Mouse (Mus musculus) embryonic facial prominence, embryonic 10.5 days (tissue): ENCODE data around the gene 2210011C24Rik. TPM values are rescaled to one million over a fixed set of nuclear protein-coding genes. Genes with fewer than 3 reads are reported as not detected.
"Not testable (repeated sequence)": the region's sequence is repeated elsewhere in the genome, so short reads cannot be mapped to it uniquely, and the experiment has no call there.

Source experiments
- DNase-seq: peaks from one replicate; pipeline ENCODE4 v3.0.0-alpha.2; 2017; ENCODE audit warnings: low spot score
- H3K27ac ChIP-seq: fragments of 300-500 bp; sonication (generic); replicated peaks from 2 replicates; pipeline ENCODE4 v1.5.1; 2016; ENCODE audit warnings: mild to moderate bottlenecking
- H3K27me3 ChIP-seq: fragments of 300-500 bp; sonication (generic); replicated peaks from 2 replicates; pipeline ENCODE4 v1.6.1; 2016; ENCODE audit warnings: low read depth, mild to moderate bottlenecking; ENCODE audit not compliant: poor library complexity, severe bottlenecking
- H3K36me3 ChIP-seq: fragments of 300-500 bp; sonication (generic); replicated peaks from 2 replicates; pipeline ENCODE4 v1.6.1; 2016; ENCODE audit warnings: mild to moderate bottlenecking, moderate library complexity
- H3K4me1 ChIP-seq: fragments of 300-500 bp; sonication (generic); 2 replicates; pipeline ENCODE4 v1.6.1; 2016
- H3K4me3 ChIP-seq: fragments of 300-500 bp; sonication (generic); 2 replicates; pipeline ENCODE4 v1.5.1; 2016; ENCODE audit warnings: mild to moderate bottlenecking, moderate library complexity
- H3K9me3 ChIP-seq: fragments of 300-500 bp; sonication (generic); 2 replicates; pipeline ENCODE4 v1.6.1; 2016; ENCODE audit warnings: mild to moderate bottlenecking
- WGBS: fragments of 180-500 bp; shearing (Covaris S2); methylation state at CpG from one replicate; pipeline ENCODE4 v1.1.7; 2016; 5-methylcytosine and 5-hydroxymethylcytosine counted together
- polyA plus RNA-seq: library from polyadenylated mRNA; unstranded; fragments of >200 nt; fragmentation: Nextera tagmentation; extraction: Ambion mirVana; gene quantifications from 2 replicates; pipeline ENCODE4 v1.2.1, GENCODE M21; 2016

2210011C24Rik gene
- polyA plus RNA-seq, 1 experiment from 2014 or later = not detected

DNA sequence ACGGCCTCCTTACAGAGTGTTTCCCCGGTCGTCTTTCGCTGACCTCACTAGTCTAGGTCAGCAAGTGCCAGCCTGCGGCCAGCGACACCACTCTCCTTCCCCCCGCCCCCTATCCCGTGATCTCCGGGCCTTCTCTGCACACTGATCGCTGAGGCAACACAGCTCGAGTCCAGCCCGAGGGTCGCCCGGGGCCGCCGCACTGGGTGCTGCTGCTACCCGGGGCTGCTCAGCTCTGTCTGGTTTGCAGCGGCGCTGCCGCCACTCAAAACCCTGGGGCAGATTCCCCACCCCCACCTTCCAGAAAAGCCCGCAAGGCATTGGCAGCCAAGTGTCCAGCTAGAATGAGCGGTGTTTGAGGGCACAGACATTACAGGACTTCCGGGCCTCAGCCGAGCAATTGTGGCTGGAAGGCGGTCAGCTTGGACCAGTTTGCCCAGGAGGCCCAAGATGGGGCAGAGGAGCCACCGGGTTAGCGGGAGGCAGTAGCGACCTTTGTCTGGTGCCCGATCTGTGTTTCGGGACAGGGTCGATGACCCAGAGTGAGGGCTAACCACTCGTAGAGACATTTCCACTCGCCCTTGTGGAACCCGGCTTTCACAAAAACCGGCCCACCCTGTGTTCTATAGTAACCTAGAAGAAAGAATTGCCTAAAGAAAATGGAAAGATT lies 661 bp upstream of the 2210011C24Rik start:
- DNase-seq = peak; percentile 60
- peaks cover 62% of the 10 kb centered on the region for H3K27me3 ChIP-seq
- peaks cover 4% of the 10 kb centered on the region; the same call in 1 of the 2 replicates for H3K9me3 ChIP-seq
- peaks cover 36% of the 10 kb centered on the region for H3K4me1 ChIP-seq
- H3K27ac ChIP-seq = 0 out of 2 replicates have a peak overlapping the region, but pooled peaks have one; percentile 20
- H3K36me3 ChIP-seq = no peaks in the 10 kb centered on the region
- H3K4me3 ChIP-seq = peak overlapping the region; percentile 67
- WGBS = 5% methylated on average over 35 of the region's 35 CpGs

DNA sequence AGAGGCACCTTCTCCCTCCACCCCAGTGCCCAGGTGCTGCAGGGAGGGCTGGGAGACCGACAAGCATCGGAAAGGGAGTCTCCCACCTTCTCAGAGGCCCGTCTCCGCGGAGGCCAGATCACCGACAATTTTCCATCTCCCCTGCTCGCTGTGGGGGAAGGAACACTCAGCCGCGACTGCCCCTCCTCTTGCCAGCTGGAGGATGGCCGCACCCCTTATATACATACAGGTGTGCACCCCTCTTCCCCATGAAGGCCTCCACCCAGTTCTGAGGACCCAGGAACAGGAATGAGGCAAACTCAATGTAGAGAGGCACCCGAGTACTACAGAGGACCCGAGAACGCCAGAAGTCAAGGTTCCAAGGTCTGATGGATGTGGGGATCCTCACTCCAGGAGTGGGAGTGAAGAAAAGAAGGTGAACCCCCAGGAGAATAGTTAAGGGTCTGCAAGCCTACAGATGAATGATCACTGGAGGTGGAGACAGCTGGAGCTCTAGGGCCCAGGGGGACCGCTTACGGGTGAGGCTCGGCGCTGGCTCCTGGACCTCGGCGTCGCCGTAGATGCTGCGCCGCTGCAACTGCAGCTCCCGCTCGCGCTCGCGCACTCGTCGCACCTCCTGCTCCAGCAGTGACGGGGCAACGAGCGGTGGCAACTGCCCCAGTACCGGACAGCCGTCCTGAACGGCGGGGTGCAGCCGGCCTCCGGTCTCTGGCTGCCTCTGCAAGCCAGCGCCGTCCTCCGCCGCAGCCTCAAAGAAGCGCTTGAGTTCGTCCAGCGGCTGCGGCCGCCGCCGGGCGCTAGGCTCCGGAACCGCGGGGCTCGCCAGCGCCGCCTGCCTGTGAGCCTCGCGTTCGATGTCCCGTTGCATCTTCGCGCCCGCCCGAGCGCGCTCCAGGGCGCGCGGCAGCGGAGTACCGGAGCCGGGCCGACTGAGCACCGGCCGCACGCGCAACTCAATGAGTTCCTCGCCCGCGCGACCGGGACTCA lies 1.1 kb downstream of the 2210011C24Rik start:
- DNase-seq = peak; percentile 83
- Histone ChIP-seq H3K4me3 (peak overlapping the region; percentile 67), H3K9me3 (peaks cover 2% of the 10 kb centered on the region; the same call in 1 of the 2 replicates), H3K36me3 (no peaks in the 10 kb centered on the region), H3K27me3 (peaks cover 58% of the 10 kb centered on the region), H3K27ac (peak overlapping the region; percentile 52), H3K4me1 (peaks cover 36% of the 10 kb centered on the region)
- WGBS = 2% methylated on average over 83 of the region's 83 CpGs

DNA sequence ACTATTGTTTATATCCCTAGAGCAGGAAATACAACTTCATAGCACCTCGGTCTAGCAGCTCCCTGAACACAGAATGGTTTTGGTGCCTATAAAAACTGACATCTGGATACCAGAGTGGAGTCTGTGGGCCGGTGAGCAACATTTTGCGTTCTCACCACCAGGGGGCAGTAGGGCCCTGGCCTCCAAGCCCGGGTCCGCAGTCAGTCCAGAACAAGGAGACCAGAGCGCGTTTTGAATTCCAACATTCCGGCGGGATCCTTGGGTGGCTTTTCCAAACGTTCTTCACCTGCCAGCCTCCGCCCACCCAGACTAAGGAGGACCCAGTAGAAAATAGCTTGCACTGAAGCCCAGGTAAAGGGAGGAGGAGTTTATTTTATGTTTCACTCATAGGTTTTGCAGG lies 2.1 kb downstream of the 2210011C24Rik start:
- Histone ChIP-seq H3K36me3 (no peaks in the 10 kb centered on the region), H3K27ac (no peak overlapping the region), H3K9me3 (no peaks in the 10 kb centered on the region), H3K4me1 (peaks cover 40% of the 10 kb centered on the region), H3K4me3 (peak overlapping the region; percentile 67), H3K27me3 (peaks cover 53% of the 10 kb centered on the region)
- peak; percentile 91 for DNase-seq
- WGBS = 3% methylated on average over 11 of the region's 11 CpGs

DNA sequence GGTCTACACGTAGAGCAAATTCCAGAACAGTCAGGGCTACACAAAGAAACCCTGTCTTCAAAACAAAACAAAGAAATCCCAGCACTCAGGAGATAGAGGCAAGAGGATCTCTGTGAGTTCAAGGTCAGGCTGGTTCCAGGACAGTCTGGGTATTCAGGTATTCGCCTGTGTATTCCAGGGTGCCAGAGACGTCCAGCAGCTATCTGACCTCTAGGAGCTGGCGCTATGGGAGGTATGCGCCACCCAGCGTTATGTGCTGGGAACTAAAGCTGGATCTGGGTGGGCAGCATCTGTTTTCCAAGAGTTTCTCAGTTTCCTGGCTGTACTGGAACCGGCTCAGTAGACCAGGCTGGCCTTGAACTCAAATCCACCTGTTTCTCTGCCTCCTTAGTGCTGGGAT lies 3.6 kb downstream of the 2210011C24Rik start:
- 24% methylated on average over 7 of the region's 7 CpGs for WGBS

DNA sequence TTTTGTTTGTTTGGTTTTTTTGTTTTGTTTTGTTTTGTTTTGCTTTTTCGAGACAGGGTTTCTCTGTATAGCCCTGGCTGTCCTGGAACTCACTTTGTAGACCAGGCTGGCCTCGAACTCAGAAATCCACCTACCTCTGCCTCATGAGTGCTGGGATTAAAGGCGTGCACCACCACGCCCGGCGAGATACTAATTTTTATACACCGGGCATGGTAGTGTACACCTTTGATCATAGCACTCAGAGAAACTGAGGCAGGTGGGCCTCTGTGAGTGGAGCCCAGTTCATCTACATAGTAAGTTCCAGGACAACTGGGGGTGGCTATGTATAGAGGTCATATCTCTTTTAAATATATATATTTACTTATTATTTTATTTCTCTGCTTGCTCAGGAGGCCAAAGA lies 6.5 kb downstream of the 2210011C24Rik start:
- not testable (repeated sequence) for DNase-seq, H3K27ac ChIP-seq, H3K9me3 ChIP-seq, H3K4me3 ChIP-seq
- WGBS = 90% methylated on average over 7 of the region's 7 CpGs
- peaks cover 30% of the 10 kb centered on the region for H3K36me3 ChIP-seq
- peaks cover 47% of the 10 kb centered on the region for H3K4me1 ChIP-seq
- peaks cover 43% of the 10 kb centered on the region for H3K27me3 ChIP-seq

More for the DNA sequence above, 3.6 kb downstream of the 2210011C24Rik start:
- H3K4me3 ChIP-seq = no peak overlapping the region
- H3K27me3 ChIP-seq = peaks cover 43% of the 10 kb centered on the region
- H3K36me3 ChIP-seq = peaks cover 1% of the 10 kb centered on the region; the same call in 1 of the 2 replicates
- H3K9me3 ChIP-seq = no peaks in the 10 kb centered on the region
- DNase-seq = peak; percentile 47
- H3K27ac ChIP-seq = no peak overlapping the region
- H3K4me1 ChIP-seq = peaks cover 53% of the 10 kb centered on the region

DNA sequence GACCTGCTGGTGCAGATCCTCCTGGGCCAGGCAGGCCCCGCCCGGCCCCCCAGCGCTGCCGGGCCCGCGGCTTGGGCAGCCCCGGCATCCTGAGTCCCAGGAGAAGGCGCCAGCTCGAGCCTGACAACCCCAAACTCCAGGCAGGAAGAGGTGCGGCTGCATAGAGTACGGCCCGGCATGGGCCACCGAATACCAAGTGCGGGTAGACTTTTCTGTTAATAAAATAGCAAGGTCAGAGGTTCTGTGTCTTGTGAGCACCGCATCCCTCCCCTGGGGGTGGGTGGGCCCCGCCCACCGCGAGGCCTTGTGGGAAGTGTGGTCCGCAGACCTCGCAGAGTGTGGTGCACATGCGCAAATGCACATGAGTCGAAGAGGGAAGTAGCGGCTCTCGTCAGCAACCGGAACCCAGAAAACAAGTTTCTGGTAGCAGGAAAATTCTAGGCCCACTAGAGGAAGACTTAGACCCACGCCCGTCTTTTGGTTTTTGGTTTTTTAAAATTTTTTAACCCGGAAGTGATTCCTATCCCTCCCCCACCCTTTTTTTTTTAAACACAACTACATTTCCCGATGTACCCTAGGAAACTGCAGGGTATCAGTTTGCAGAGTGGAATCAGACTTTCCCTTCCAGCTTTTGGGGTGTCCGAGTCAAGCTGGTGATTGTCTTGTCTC lies 7.3 kb downstream of the 2210011C24Rik start:
- peak overlapping the region; percentile 81 for H3K27ac ChIP-seq
- WGBS = under 1% methylated on average over 30 of the region's 30 CpGs
- H3K9me3 ChIP-seq = no peaks in the 10 kb centered on the region
- peaks cover 38% of the 10 kb centered on the region for H3K36me3 ChIP-seq
- peak; percentile 94 for DNase-seq
- peak overlapping the region; percentile 65 for H3K4me3 ChIP-seq
- H3K27me3 ChIP-seq = peaks cover 43% of the 10 kb centered on the region
- peaks cover 44% of the 10 kb centered on the region for H3K4me1 ChIP-seq

DNA sequence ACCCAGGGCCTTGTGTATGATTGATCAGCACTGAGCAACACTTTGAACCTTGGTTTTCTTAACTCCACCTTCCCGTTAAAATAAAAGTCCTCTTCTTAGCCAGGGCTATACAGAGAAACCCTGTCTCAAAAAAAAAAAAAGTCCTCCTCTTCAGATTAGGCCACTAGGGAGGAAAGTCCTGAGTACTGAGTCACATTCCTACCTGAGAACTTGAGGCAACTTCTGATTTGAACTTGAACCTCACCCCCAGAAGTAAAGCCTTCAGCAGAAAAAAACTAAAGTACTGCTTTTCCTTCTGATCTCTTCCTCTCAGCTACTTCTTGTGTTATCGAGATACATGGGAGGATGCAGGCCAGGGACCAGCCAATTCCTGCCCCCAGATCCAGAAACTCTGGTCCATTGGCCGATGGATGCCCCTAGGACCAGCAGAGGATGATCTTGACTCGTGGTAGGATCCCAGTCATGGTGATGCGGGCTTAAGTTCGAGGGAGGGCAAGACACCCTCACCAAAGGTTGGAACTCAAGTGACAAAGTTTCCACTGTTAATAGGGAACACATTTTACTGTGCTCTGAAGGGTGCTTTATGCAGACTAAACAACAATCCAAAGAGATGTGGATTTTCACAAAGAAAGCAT lies 8.2 kb downstream of the 2210011C24Rik start:
- peak overlapping the region; percentile 81 for H3K27ac ChIP-seq

DNA sequence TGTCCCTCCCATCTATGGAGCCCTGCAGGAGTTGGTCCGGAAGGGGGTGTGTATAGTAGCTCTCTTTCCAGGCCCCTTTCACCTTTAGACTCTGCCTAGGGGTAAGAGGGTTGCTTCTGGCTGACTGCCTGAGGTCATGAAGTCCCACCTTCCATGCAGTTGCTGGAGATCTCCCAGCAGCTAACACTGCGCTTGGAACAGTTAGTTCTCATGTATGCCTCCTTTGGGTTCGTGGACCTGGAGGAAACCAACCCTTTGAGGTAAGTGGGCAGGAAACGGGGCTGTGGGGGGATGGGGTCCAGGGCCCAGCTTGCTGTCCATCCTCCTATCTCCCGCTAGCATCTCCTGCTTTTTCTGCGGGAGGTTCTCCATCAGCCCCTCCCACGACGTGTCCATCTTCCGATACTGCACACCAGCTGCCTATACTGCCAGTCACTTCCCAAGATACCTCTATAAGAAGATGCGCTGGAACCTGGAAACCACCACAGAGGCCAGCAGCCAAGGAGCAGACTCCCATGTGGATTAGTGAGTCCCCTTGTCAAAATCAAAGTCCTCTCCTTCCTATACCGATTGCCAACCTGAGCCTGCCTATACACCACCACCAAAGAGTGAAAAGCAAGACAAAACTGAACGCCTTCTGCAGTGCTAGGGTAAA lies 8.9 kb downstream of the 2210011C24Rik start:
- no peak overlapping the region; the same call in 1 of the 2 replicates for H3K4me3 ChIP-seq
- 60% methylated on average over 12 of the region's 12 CpGs for WGBS
- peaks cover 49% of the 10 kb centered on the region for H3K27me3 ChIP-seq

More for the DNA sequence above, 8.2 kb downstream of the 2210011C24Rik start:
- Histone ChIP-seq H3K27me3 (peaks cover 49% of the 10 kb centered on the region), H3K36me3 (peaks cover 46% of the 10 kb centered on the region), H3K9me3 (no peaks in the 10 kb centered on the region), H3K4me1 (peaks cover 53% of the 10 kb centered on the region), H3K4me3 (peak overlapping the region; percentile 65)
- DNase-seq = no peak
- WGBS = 82% methylated on average over 6 of the region's 6 CpGs

DNA sequence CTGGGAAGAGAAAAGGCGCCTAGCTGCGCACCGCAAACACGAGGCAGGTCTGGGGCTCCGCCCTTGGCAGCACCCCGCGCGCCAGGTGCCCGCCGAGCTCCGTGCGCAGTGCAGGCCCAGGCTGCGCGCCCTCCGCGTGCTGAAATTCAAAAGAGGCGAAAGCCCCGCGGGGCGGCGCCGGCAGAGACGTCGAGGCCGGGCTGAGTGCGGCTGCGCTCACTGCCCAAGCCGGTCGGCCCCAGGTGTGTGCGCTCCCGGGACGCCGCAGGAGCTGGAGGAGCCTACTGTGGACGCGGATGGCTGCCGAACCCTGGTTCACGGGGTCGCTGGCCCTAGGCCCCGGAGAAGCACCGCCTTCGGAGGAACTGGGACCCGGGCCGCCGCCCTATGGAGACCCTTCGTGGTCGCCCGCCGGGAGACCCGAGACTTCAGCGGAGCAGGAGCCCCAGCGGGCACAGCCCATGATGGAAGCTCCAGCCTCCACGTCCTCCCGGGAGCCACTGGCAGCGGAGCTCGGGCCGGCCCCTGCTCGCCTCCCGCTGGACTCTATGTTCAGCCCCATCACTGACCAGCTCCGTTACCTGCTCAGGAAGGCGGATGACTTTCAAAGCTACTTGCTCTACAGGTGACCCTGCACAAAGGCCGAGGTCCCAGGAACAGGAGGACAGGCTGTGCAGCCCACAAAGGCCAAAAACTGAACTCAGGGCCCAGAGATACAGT lies 10.5 kb downstream of the 2210011C24Rik start, which contains the start of gene 1700067K01Rik:
Gene 1700067K01Rik (plus strand): TSS at position 222 of the 720 bp plus-strand sequence.
- Histone ChIP-seq H3K36me3 (peaks cover 46% of the 10 kb centered on the region), H3K4me1 (peaks cover 60% of the 10 kb centered on the region), H3K4me3 (peak within 1 kb of the TSS; percentile 39), H3K9me3 (no peaks in the 10 kb centered on the region), H3K27me3 (peaks cover 49% of the 10 kb centered on the region), H3K27ac (peak within 1 kb of the TSS; percentile 31; the same call in 1 of the 2 replicates)
- WGBS = 18% methylated on average over 61 of the region's 61 CpGs
- peak; percentile 49 for DNase-seq

More for the DNA sequence above, 8.9 kb downstream of the 2210011C24Rik start:
- H3K36me3 ChIP-seq = peaks cover 46% of the 10 kb centered on the region
- H3K27ac ChIP-seq = no peak overlapping the region
- DNase-seq = no peak
- H3K9me3 ChIP-seq = no peaks in the 10 kb centered on the region
- H3K4me1 ChIP-seq = peaks cover 56% of the 10 kb centered on the region

DNA sequence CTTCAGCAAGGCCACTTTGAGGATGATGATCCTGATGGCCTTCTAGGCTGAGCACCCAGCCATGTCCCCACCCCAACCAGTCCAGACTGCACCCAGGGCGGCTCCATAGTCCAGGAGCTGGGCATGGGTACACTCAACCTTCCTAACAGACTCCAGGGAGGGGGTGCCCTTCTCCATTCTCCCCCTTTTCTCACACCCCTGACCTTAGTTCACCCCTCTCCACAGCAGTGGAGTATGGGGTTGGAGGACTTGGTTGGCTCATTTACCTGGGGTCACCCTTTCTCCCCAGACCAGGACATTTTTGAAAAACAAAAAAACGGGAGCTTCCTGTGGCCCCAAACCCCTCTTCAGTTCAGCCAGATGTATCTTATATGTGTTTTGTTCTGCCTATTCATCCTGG lies 12.1 kb downstream of the 2210011C24Rik start:
- peak overlapping the region; percentile 87 for H3K4me3 ChIP-seq
- WGBS = 91% methylated on average over 2 of the region's 2 CpGs
- DNase-seq = no peak

More for the DNA sequence above, 12.1 kb downstream of the 2210011C24Rik start:
- peaks cover 49% of the 10 kb centered on the region for H3K27me3 ChIP-seq
- no peaks in the 10 kb centered on the region for H3K9me3 ChIP-seq
- H3K36me3 ChIP-seq = peaks cover 51% of the 10 kb centered on the region
- H3K4me1 ChIP-seq = peaks cover 63% of the 10 kb centered on the region
- H3K27ac ChIP-seq = no peak overlapping the region
